Mouse (Mus musculus) limb, embryonic 10.5 days (tissue): ENCODE results near the gene Ikzf4. TPM values are rescaled to one million over a fixed set of nuclear protein-coding genes. Genes with fewer than 3 reads are reported as not detected.
A peak's percentile ranks its signal among the peaks of the same experiment; 100 is the strongest.

ENCODE experiments used
- DNase-seq: peaks from one replicate; pipeline ENCODE4 v3.0.0-alpha.2; 2017; ENCODE audit warnings: low spot score
- H3K27ac ChIP-seq: fragments of 300-500 bp; sonication (generic); 2 replicates; pipeline ENCODE4 v1.5.1; 2016; ENCODE audit warnings: mild to moderate bottlenecking
- H3K27me3 ChIP-seq: fragments of 300-500 bp; sonication (generic); 2 replicates; pipeline ENCODE4 v1.6.1; 2016; ENCODE audit warnings: low read depth, mild to moderate bottlenecking; ENCODE audit not compliant: poor library complexity, severe bottlenecking
- H3K36me3 ChIP-seq: fragments of 300-500 bp; sonication (generic); 2 replicates; pipeline ENCODE4 v1.6.1; 2016; ENCODE audit warnings: mild to moderate bottlenecking, moderate library complexity
- H3K4me1 ChIP-seq: fragments of 300-500 bp; sonication (generic); 2 replicates; pipeline ENCODE4 v1.6.1; 2016
- H3K4me3 ChIP-seq: fragments of 300-500 bp; sonication (generic); 2 replicates; pipeline ENCODE4 v1.5.1; 2016; ENCODE audit warnings: mild to moderate bottlenecking, moderate library complexity
- H3K9me3 ChIP-seq: fragments of 300-500 bp; sonication (generic); replicated peaks from 2 replicates; pipeline ENCODE4 v1.6.1; 2016; ENCODE audit warnings: mild to moderate bottlenecking
- WGBS: fragments of 180-500 bp; shearing (Covaris S2); methylation state at CpG from one replicate; pipeline ENCODE4 v1.1.7; 2016; 5-methylcytosine and 5-hydroxymethylcytosine counted together
- polyA plus RNA-seq: library from polyadenylated mRNA; unstranded; fragments of >200 nt; fragmentation: Nextera tagmentation; extraction: Ambion mirVana; gene quantifications from 2 replicates; pipeline ENCODE4 v1.2.1, GENCODE M21; 2016

Gene Ikzf4
- polyA plus RNA-seq, 1 experiment from 2014 or later: 2.9 TPM

GRCm38 (mm10) chr10:128659490-128659889, 13.7 kb upstream of the Ikzf4 start:
- no peaks in the 10 kb centered on the region for H3K36me3 ChIP-seq
- no peaks in the 10 kb centered on the region for H3K4me1 ChIP-seq
- 60% methylated on average over 9 of the region's 9 CpGs for WGBS
- no peak overlapping the region for H3K27ac ChIP-seq
- H3K27me3 ChIP-seq: no peaks in the 10 kb centered on the region
- no peaks in the 10 kb centered on the region for H3K9me3 ChIP-seq
- DNase-seq: no peak
- no peak overlapping the region for H3K4me3 ChIP-seq

GRCm38 (mm10) chr10:128657844-128658243, 12.1 kb upstream of the Ikzf4 start:
- Histone ChIP-seq H3K9me3 (no peaks in the 10 kb centered on the region), H3K27ac (no peak overlapping the region), H3K36me3 (no peaks in the 10 kb centered on the region), H3K4me1 (no peaks in the 10 kb centered on the region), H3K27me3 (no peaks in the 10 kb centered on the region), H3K4me3 (no peak overlapping the region)
- 57% methylated on average over 9 of the region's 9 CpGs for WGBS
- no peak for DNase-seq

- DNase-seq: no peak
- Histone ChIP-seq H3K9me3 (no peaks in the 10 kb centered on the region), H3K4me1 (no peaks in the 10 kb centered on the region), H3K27ac (no peak overlapping the region), H3K36me3 (no peaks in the 10 kb centered on the region), H3K4me3 (no peak overlapping the region), H3K27me3 (no peaks in the 10 kb centered on the region)
- WGBS: 86% methylated on average over 1 of the region's 1 CpGs
Observed at GRCm38 (mm10) chr10:128656731-128657130, 10.9 kb upstream of the Ikzf4 start.

- Histone ChIP-seq H3K4me3 (no peak overlapping the region), H3K36me3 (no peaks in the 10 kb centered on the region), H3K9me3 (no peaks in the 10 kb centered on the region), H3K4me1 (no peaks in the 10 kb centered on the region), H3K27me3 (no peaks in the 10 kb centered on the region), H3K27ac (no peak overlapping the region)
- WGBS: 91% methylated on average over 3 of the region's 3 CpGs
- DNase-seq: no peak
Observed at GRCm38 (mm10) chr10:128655254-128655653, 9.5 kb upstream of the Ikzf4 start.

- DNase-seq: no peak
- H3K4me3 ChIP-seq: no peak overlapping the region
- WGBS: 80% methylated on average over 4 of the region's 4 CpGs
- H3K9me3 ChIP-seq: no peaks in the 10 kb centered on the region
- H3K36me3 ChIP-seq: no peaks in the 10 kb centered on the region
- H3K27me3 ChIP-seq: no peaks in the 10 kb centered on the region
- H3K27ac ChIP-seq: no peak overlapping the region
- no peaks in the 10 kb centered on the region for H3K4me1 ChIP-seq
Observed at GRCm38 (mm10) chr10:128653866-128654265, 8.1 kb upstream of the Ikzf4 start.

GRCm38 (mm10) chr10:128646139-128647089, 623 bp upstream of the Ikzf4 start:
- H3K36me3 ChIP-seq: 0 out of 2 replicates have a peak, but pooled peaks cover 6% of the 10 kb centered on the region
- H3K4me1 ChIP-seq: peaks cover 27% of the 10 kb centered on the region
- H3K4me3 ChIP-seq: peak overlapping the region; percentile 61
- DNase-seq: peak; percentile 62
- peaks cover 13% of the 10 kb centered on the region; the same call in 1 of the 2 replicates for H3K27me3 ChIP-seq
- no peaks in the 10 kb centered on the region for H3K9me3 ChIP-seq
- peak overlapping the region; percentile 85 for H3K27ac ChIP-seq
- 5% methylated on average over 12 of the region's 13 CpGs for WGBS

- peaks cover 27% of the 10 kb centered on the region for H3K4me1 ChIP-seq
Observed at GRCm38 (mm10) chr10:128642749-128643148, 3.0 kb downstream of the Ikzf4 start.

GRCm38 (mm10) chr10:128641871-128642270, 3.9 kb downstream of the Ikzf4 start:
- Histone ChIP-seq H3K27ac (no peak overlapping the region), H3K9me3 (no peaks in the 10 kb centered on the region), H3K27me3 (peaks cover 13% of the 10 kb centered on the region; the same call in 1 of the 2 replicates), H3K36me3 (peaks cover 28% of the 10 kb centered on the region), H3K4me3 (no peak overlapping the region), H3K4me1 (peaks cover 22% of the 10 kb centered on the region)
- no peak for DNase-seq
- WGBS: 75% methylated on average over 7 of the region's 7 CpGs

More at GRCm38 (mm10) chr10:128642749-128643148, 3.0 kb downstream of the Ikzf4 start:
- peaks cover 28% of the 10 kb centered on the region for H3K36me3 ChIP-seq
- H3K27ac ChIP-seq: no peak overlapping the region
- 85% methylated on average over 6 of the region's 6 CpGs for WGBS
- DNase-seq: no peak
- H3K4me3 ChIP-seq: no peak overlapping the region
- no peaks in the 10 kb centered on the region for H3K9me3 ChIP-seq
- H3K27me3 ChIP-seq: peaks cover 13% of the 10 kb centered on the region; the same call in 1 of the 2 replicates

GRCm38 (mm10) chr10:128640891-128641290, 4.9 kb downstream of the Ikzf4 start:
- H3K27me3 ChIP-seq: peaks cover 13% of the 10 kb centered on the region; the same call in 1 of the 2 replicates
- no peak overlapping the region for H3K4me3 ChIP-seq
- H3K4me1 ChIP-seq: peaks cover 13% of the 10 kb centered on the region
- no peak overlapping the region for H3K27ac ChIP-seq
- WGBS: 92% methylated on average over 15 of the region's 15 CpGs
- H3K9me3 ChIP-seq: no peaks in the 10 kb centered on the region
- H3K36me3 ChIP-seq: peaks cover 35% of the 10 kb centered on the region
- no peak for DNase-seq

- 89% methylated on average over 14 of the region's 14 CpGs for WGBS
- H3K4me1 ChIP-seq: peaks cover 5% of the 10 kb centered on the region
- no peaks in the 10 kb centered on the region for H3K9me3 ChIP-seq
- peaks cover 9% of the 10 kb centered on the region; the same call in 1 of the 2 replicates for H3K27me3 ChIP-seq
- H3K4me3 ChIP-seq: no peak overlapping the region
- DNase-seq: no peak
- H3K36me3 ChIP-seq: peaks cover 44% of the 10 kb centered on the region
- no peak overlapping the region for H3K27ac ChIP-seq
Observed at GRCm38 (mm10) chr10:128639999-128640398, 5.8 kb downstream of the Ikzf4 start.

- Histone ChIP-seq H3K27me3 (no peaks in the 10 kb centered on the region), H3K4me3 (no peak overlapping the region), H3K4me1 (no peaks in the 10 kb centered on the region), H3K27ac (no peak overlapping the region), H3K9me3 (no peaks in the 10 kb centered on the region), H3K36me3 (peaks cover 53% of the 10 kb centered on the region)
- 23% methylated on average over 11 of the region's 11 CpGs for WGBS
- DNase-seq: no peak
Observed at GRCm38 (mm10) chr10:128637011-128637410, 8.8 kb downstream of the Ikzf4 start.

GRCm38 (mm10) chr10:128636561-128636960, 9.2 kb downstream of the Ikzf4 start:
- DNase-seq: no peak
- Histone ChIP-seq H3K4me1 (no peaks in the 10 kb centered on the region), H3K27me3 (no peaks in the 10 kb centered on the region), H3K4me3 (no peak overlapping the region), H3K27ac (no peak overlapping the region), H3K36me3 (peaks cover 50% of the 10 kb centered on the region), H3K9me3 (no peaks in the 10 kb centered on the region)
- 56% methylated on average over 6 of the region's 6 CpGs for WGBS

- no peak for DNase-seq
- peaks cover 43% of the 10 kb centered on the region for H3K36me3 ChIP-seq
- H3K4me1 ChIP-seq: no peaks in the 10 kb centered on the region
- no peaks in the 10 kb centered on the region for H3K27me3 ChIP-seq
- no peak overlapping the region for H3K27ac ChIP-seq
- no peak overlapping the region for H3K4me3 ChIP-seq
- WGBS: 95% methylated on average over 13 of the region's 13 CpGs
- no peaks in the 10 kb centered on the region for H3K9me3 ChIP-seq
Observed at GRCm38 (mm10) chr10:128635697-128636096, 10.1 kb downstream of the Ikzf4 start.
